In the genomic region with DNA sequence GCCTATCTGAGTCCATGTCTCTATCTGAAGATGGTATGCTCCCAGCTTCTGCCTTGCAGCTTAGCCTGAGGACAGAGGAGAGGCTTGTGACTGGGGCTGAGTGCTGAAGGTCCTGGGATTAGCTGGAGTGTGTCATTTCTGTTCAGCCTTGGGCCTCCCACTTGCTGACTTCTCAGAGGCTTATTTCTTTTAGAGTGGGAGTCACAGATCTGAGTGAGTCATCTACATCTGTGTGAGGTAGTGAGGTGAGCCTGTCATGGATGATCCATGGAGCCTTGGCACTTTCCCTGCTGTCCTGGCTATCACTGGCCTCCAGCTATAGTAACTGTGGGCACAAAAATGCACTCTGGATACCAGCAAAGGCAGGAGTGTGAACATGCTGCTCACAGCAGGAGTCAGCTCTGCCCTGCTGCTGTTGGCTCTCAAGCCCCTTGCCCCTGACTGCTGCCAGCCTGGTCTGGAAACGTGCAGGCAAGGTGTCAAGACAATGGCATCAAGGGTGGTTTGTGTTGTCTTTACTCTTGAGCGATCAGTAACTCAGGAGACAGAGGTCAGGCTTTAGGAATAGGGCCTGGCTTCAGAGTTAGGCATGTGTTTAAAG, we compare ENCODE assay signal across 16 mouse cellular contexts.
DNase-seq lines count a peak whose midpoint lies in the region.
"Had no signal": no experiment of that assay in that cellular context is flagged by ENCODE, and none has a peak within 500 bp of the region (broad histone marks: within the 10 kb centered on the region; RNA-seq: fewer than 3 reads in every experiment).

No protein-coding gene starts in this region.

- intact Hi-C loops in left cerebral cortex, postnatal 14 days (cut with DNase I), result no loop called here

- DNase-seq in cerebellum, postnatal 10 days, result peak; percentile 44 to 62
- DNase-seq in cerebellum, adult 8-10 months, result no peak
- DNase-seq in left cerebral cortex, adult 18-20 months (ENCODE audit: low spot score in 2 of 2), result peak; percentile 28 to 31
- no peak for DNase-seq in left cerebral cortex, postnatal 14 days (ENCODE audit: low spot score in 2 of 2)
- peak; percentile 36 to 51 for DNase-seq in right cerebral cortex, adult 2 months (ENCODE audit: low spot score in 2 of 2)
- DNase-seq in right cerebral cortex, postnatal 10 days (ENCODE audit: low spot score in 2 of 2), result no peak
- DNase-seq in urinary bladder, postnatal 36 days (ENCODE audit: low spot score in 2 of 2), result no peak
- DNase-seq in spleen, adult 12 weeks (ENCODE audit: low spot score), result no peak
- DNase-seq: gastrocnemius, postnatal 25 days; heart, postnatal 14 days; kidney, adult 18-20 months; kidney, postnatal 36 days; layer of hippocampus, adult 9-11 months; lung, adult 2 months; lung, postnatal 36 days; thymus, postnatal 14 days had no signal

Comparison
In these comparisons a context has a peak if more than half of its experiments do, and no peak if none do; other contexts are left out.
1. DNase-seq: peak in cerebellum, postnatal 10 days (2 of 2), left cerebral cortex, adult 18-20 months (2 of 2) and right cerebral cortex, adult 2 months (2 of 2); none in cerebellum, adult 8-10 months (single experiment), left cerebral cortex, postnatal 14 days (0 of 2), right cerebral cortex, postnatal 10 days (0 of 2), urinary bladder, postnatal 36 days (0 of 2) and spleen, adult 12 weeks (single experiment).